Mouse (Mus musculus) megakaryocyte, embryonic 14.5 days (primary cell): ENCODE measurements around the gene Ank3. TPM values are rescaled to one million over a fixed set of nuclear protein-coding genes. Genes with fewer than 3 reads are reported as not detected.

Experiments
- H3K27me3 ChIP-seq: replicated peaks from 2 replicates; pipeline ENCODE3; 2012; ENCODE audit warnings: inconsistent platforms
- H3K36me3 ChIP-seq: replicated peaks from 2 replicates; pipeline ENCODE3; 2012; ENCODE audit warnings: low read length, inconsistent platforms, mixed read lengths
- H3K4me1 ChIP-seq: 2 replicates; pipeline ENCODE4 v1.6.1; 2012; ENCODE audit warnings: inconsistent platforms
- H3K4me3 ChIP-seq: replicated peaks from 2 replicates; pipeline ENCODE3; 2012; ENCODE audit warnings: moderate library complexity, mild to moderate bottlenecking, inconsistent platforms
- H3K9me3 ChIP-seq: 2 replicates; pipeline ENCODE4 v1.6.1; 2012; ENCODE audit warnings: inconsistent platforms
- FLI1 ChIP-seq: IDR thresholded peaks from 2 replicates; pipeline ENCODE4 v1.6.1; 2012; ENCODE audit warnings: low read length, inconsistent platforms, mixed read lengths
- GATA1 ChIP-seq: IDR thresholded peaks from 3 replicates; pipeline ENCODE4 v1.6.1; 2012; ENCODE audit warnings: mixed read lengths, low read length, inconsistent platforms, borderline replicate concordance
- polyA plus RNA-seq: library from polyadenylated mRNA; stranded (reverse); fragments of >175 nt; gene quantifications from 2 replicates; pipeline ENCODE4 v1.2.3, GENCODE M21; 2012; ENCODE audit warnings: low replicate concordance; ENCODE audit not compliant: insufficient read depth

Gene Ank3
- polyA plus RNA-seq, 1 experiment, result 4.4 TPM

GRCm38 (mm10) chr10:69804613-69805012 is 406.0 kb downstream of the Ank3 start:
- Histone ChIP-seq H3K4me1 (no peaks in the 10 kb centered on the region), H3K36me3 (no peaks in the 10 kb centered on the region), H3K27me3 (no peaks in the 10 kb centered on the region), H3K9me3 (peaks cover 53% of the 10 kb centered on the region), H3K4me3 (peak overlapping the region; percentile 44)
- TF ChIP-seq GATA1 (no peak), FLI1 (no peak)

GRCm38 (mm10) chr10:69810785-69811184 is 412.2 kb downstream of the Ank3 start:
- Histone ChIP-seq H3K4me1 (no peaks in the 10 kb centered on the region), H3K4me3 (no peak overlapping the region), H3K27me3 (no peaks in the 10 kb centered on the region), H3K9me3 (peaks cover 30% of the 10 kb centered on the region), H3K36me3 (no peaks in the 10 kb centered on the region)
- TF ChIP-seq GATA1, result no peak
- TF ChIP-seq FLI1, result no peak

- Histone ChIP-seq H3K4me1 (no peaks in the 10 kb centered on the region), H3K36me3 (no peaks in the 10 kb centered on the region), H3K9me3 (peaks cover 11% of the 10 kb centered on the region), H3K4me3 (no peak overlapping the region), H3K27me3 (no peaks in the 10 kb centered on the region)
- TF ChIP-seq GATA1 (no peak), FLI1 (no peak)
These were observed 415.4 kb downstream of the Ank3 start for GRCm38 (mm10) chr10:69813823-69814522.

GRCm38 (mm10) chr10:69821245-69821644 is 422.7 kb downstream of the Ank3 start:
- H3K9me3 ChIP-seq, result peaks cover 43% of the 10 kb centered on the region
- H3K36me3 ChIP-seq, result no peaks in the 10 kb centered on the region
- no peaks in the 10 kb centered on the region for H3K27me3 ChIP-seq
- H3K4me3 ChIP-seq, result no peak overlapping the region
- no peaks in the 10 kb centered on the region for H3K4me1 ChIP-seq
- TF ChIP-seq FLI1 (no peak), GATA1 (no peak)

GRCm38 (mm10) chr10:69828770-69829169 is 430.2 kb downstream of the Ank3 start:
- TF ChIP-seq GATA1 (no peak), FLI1 (no peak)
- Histone ChIP-seq H3K27me3 (no peaks in the 10 kb centered on the region), H3K4me3 (no peak overlapping the region), H3K9me3 (peaks cover 38% of the 10 kb centered on the region), H3K36me3 (no peaks in the 10 kb centered on the region), H3K4me1 (no peaks in the 10 kb centered on the region)

GRCm38 (mm10) chr10:69829236-69829635 is 430.7 kb downstream of the Ank3 start:
- TF ChIP-seq FLI1 (no peak), GATA1 (no peak)

GRCm38 (mm10) chr10:69831568-69831967 is 433.0 kb downstream of the Ank3 start:
- H3K4me1 ChIP-seq, result no peaks in the 10 kb centered on the region
- H3K36me3 ChIP-seq, result no peaks in the 10 kb centered on the region
- peaks cover 19% of the 10 kb centered on the region; the same call in 1 of the 2 replicates for H3K9me3 ChIP-seq
- no peak for TF ChIP-seq FLI1
- no peak for TF ChIP-seq GATA1
- no peak overlapping the region for H3K4me3 ChIP-seq
- no peaks in the 10 kb centered on the region for H3K27me3 ChIP-seq

More at GRCm38 (mm10) chr10:69829236-69829635, 430.7 kb downstream of the Ank3 start:
- Histone ChIP-seq H3K4me1 (no peaks in the 10 kb centered on the region), H3K27me3 (no peaks in the 10 kb centered on the region), H3K9me3 (peaks cover 33% of the 10 kb centered on the region), H3K4me3 (no peak overlapping the region), H3K36me3 (no peaks in the 10 kb centered on the region)

GRCm38 (mm10) chr10:69832241-69832640 is 433.7 kb downstream of the Ank3 start:
- TF ChIP-seq FLI1 (no peak), GATA1 (no peak)
- no peaks in the 10 kb centered on the region for H3K27me3 ChIP-seq
- H3K9me3 ChIP-seq, result peaks cover 19% of the 10 kb centered on the region; the same call in 1 of the 2 replicates
- H3K36me3 ChIP-seq, result no peaks in the 10 kb centered on the region
- no peaks in the 10 kb centered on the region for H3K4me1 ChIP-seq
- no peak overlapping the region for H3K4me3 ChIP-seq

- Histone ChIP-seq H3K27me3 (no peaks in the 10 kb centered on the region), H3K4me3 (no peak overlapping the region), H3K4me1 (no peaks in the 10 kb centered on the region), H3K36me3 (no peaks in the 10 kb centered on the region), H3K9me3 (peaks cover 19% of the 10 kb centered on the region; the same call in 1 of the 2 replicates)
- no peak for TF ChIP-seq FLI1
- TF ChIP-seq GATA1, result no peak
These were observed 434.2 kb downstream of the Ank3 start for GRCm38 (mm10) chr10:69832822-69833221.

- TF ChIP-seq GATA1 (no peak), FLI1 (no peak)
- Histone ChIP-seq H3K4me3 (no peak overlapping the region), H3K9me3 (peaks cover 15% of the 10 kb centered on the region; the same call in 1 of the 2 replicates), H3K27me3 (no peaks in the 10 kb centered on the region), H3K4me1 (no peaks in the 10 kb centered on the region), H3K36me3 (no peaks in the 10 kb centered on the region)
These were observed 436.1 kb downstream of the Ank3 start for GRCm38 (mm10) chr10:69834700-69835099.

- H3K27me3 ChIP-seq, result no peaks in the 10 kb centered on the region
- no peaks in the 10 kb centered on the region for H3K4me1 ChIP-seq
- H3K36me3 ChIP-seq, result no peaks in the 10 kb centered on the region
- TF ChIP-seq FLI1, result no peak
- TF ChIP-seq GATA1, result no peak
- H3K9me3 ChIP-seq, result no peaks in the 10 kb centered on the region; the same call in 1 of the 2 replicates
- no peak overlapping the region for H3K4me3 ChIP-seq
These were observed 447.2 kb downstream of the Ank3 start for GRCm38 (mm10) chr10:69845749-69846148.
